Mouse (Mus musculus) small intestine, adult 2 months (tissue): ENCODE results near the gene Por. TPM values are rescaled to one million over a fixed set of nuclear protein-coding genes. Genes with fewer than 3 reads are reported as not detected.
A peak's percentile ranks its signal among the peaks of the same experiment; 100 is the strongest.

ENCODE experiments used
- H3K27ac ChIP-seq: fragments of 200-500 bp; 2 replicates; pipeline ENCODE4 v1.5.1; 2012; ENCODE audit warnings: low read depth, low read length, control low read depth, inconsistent platforms; ENCODE audit not compliant: insufficient read depth
- H3K27me3 ChIP-seq: fragments of 200-500 bp; 2 replicates; pipeline ENCODE4 v1.6.1; 2012; ENCODE audit warnings: mild to moderate bottlenecking, moderate library complexity, low read length, inconsistent platforms; ENCODE audit not compliant: control insufficient read depth, insufficient read depth
- H3K36me3 ChIP-seq: fragments of 200-500 bp; 2 replicates; pipeline ENCODE4 v1.6.1; 2012; ENCODE audit warnings: mild to moderate bottlenecking, low read length, control low read depth, inconsistent platforms; ENCODE audit not compliant: control insufficient read depth, insufficient read depth
- H3K4me1 ChIP-seq: fragments of 200-500 bp; 2 replicates; pipeline ENCODE4 v1.6.1; 2012; ENCODE audit warnings: low read length, inconsistent platforms, mixed read lengths; ENCODE audit not compliant: control insufficient read depth, insufficient read depth, insufficient read length
- H3K4me3 ChIP-seq: fragments of 200-500 bp; 2 replicates; pipeline ENCODE4 v1.5.1; 2012; ENCODE audit warnings: low read depth, mild to moderate bottlenecking, control low read depth, inconsistent platforms, low read length, moderate library complexity
- CTCF ChIP-seq: fragments of 200-500 bp; IDR thresholded peaks from 2 replicates; pipeline ENCODE4 v1.5.1; 2012; ENCODE audit warnings: low read depth, mild to moderate bottlenecking, control low read depth, inconsistent platforms, low read length, moderate library complexity, mixed read lengths; ENCODE audit not compliant: insufficient replicate concordance, insufficient read length; ENCODE audit errors: extremely low read depth
- POLR2A ChIP-seq: fragments of 200-500 bp; IDR thresholded peaks from 2 replicates; pipeline ENCODE4 v1.6.1; 2012; ENCODE audit warnings: low read depth, mild to moderate bottlenecking, control low read depth, inconsistent platforms, low read length, moderate library complexity
- WGBS: fragments of 180-500 bp; shearing (Covaris S2); methylation state at CpG from one replicate; pipeline ENCODE4 v1.1.7; 2018; 5-methylcytosine and 5-hydroxymethylcytosine counted together
- polyA plus RNA-seq: library from polyadenylated mRNA; depleted of rRNA; stranded (reverse); fragments of >200 nt; gene quantifications from 2 replicates; pipeline ENCODE4 v1.2.3, GENCODE M21; 2012

The Por gene
- polyA plus RNA-seq, 1 experiment: 192 TPM

DNA sequence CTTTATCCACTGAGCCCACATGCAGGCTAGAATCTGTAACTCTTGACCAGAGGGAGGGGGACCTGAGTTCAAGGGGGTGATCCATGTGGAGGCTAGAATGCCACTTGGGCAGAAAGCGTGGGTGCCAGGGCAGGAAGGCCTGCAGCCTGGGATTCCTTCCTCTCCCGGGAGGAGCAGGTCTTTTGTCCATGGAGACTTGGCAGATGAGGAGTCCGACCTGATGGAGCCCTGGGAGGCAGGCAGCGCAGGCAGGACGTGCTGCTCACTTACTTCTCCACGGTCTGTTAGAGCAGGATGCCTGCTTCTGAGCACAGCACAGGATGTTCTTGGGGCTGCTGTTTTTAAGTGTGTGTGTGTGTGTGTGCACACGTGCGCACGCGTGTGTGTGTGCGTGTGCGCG, 37.2 kb downstream of the Por start:
- Histone ChIP-seq H3K4me1 (peaks cover 15% of the 10 kb centered on the region), H3K4me3 (no peak overlapping the region), H3K27me3 (no peaks in the 10 kb centered on the region), H3K27ac (no peak overlapping the region), H3K36me3 (peaks cover 3% of the 10 kb centered on the region)
- WGBS: 95% methylated on average over 13 of the region's 13 CpGs
- TF ChIP-seq CTCF: no peak
- no peak for TF ChIP-seq POLR2A

DNA sequence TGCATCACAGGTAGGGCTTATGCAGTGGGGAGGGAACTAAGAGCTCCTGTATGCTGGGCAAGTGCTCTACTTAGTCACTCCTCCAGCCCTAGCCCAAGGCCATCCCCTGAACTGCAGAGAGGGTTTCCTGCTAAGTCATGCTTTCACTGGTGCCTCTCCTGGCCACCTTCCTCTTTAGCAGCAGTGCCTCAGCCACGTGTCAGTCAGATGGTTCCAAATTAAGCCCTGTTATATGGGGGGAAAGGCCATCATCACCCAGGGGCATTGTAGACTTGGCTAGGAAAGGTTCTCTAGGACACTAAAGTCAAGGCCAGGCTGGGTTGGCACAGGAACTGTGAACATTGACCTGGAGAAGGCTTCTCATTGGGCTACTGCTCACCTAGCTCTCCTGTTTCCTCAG, 38.0 kb downstream of the Por start:
- H3K27ac ChIP-seq: no peak overlapping the region
- peaks cover 2% of the 10 kb centered on the region for H3K36me3 ChIP-seq
- H3K4me1 ChIP-seq: peaks cover 14% of the 10 kb centered on the region
- no peak overlapping the region for H3K4me3 ChIP-seq
- no peak for TF ChIP-seq CTCF
- WGBS: 50% methylated on average over 1 of the region's 1 CpGs
- no peaks in the 10 kb centered on the region for H3K27me3 ChIP-seq

DNA sequence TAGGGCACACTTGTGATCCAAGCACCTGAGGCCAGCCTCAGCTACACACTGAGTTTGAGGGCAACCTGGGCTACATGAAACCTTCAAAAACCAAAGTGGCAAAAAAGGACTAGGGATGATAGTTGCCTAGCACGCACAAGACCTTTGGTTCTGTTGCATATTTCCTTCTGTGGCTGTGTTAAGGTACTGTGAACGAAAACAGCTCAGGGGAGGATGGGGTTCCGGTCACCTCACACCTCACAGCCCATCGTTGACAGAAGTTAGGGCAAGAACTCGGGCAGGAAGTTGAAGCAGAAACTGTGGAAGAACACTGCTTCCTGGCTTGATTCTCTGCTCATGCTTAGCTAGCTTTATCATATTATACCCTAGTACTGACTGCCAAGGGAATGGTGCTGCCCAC, 39.9 kb downstream of the Por start:
- TF ChIP-seq POLR2A: no peak
- no peak for TF ChIP-seq CTCF

DNA sequence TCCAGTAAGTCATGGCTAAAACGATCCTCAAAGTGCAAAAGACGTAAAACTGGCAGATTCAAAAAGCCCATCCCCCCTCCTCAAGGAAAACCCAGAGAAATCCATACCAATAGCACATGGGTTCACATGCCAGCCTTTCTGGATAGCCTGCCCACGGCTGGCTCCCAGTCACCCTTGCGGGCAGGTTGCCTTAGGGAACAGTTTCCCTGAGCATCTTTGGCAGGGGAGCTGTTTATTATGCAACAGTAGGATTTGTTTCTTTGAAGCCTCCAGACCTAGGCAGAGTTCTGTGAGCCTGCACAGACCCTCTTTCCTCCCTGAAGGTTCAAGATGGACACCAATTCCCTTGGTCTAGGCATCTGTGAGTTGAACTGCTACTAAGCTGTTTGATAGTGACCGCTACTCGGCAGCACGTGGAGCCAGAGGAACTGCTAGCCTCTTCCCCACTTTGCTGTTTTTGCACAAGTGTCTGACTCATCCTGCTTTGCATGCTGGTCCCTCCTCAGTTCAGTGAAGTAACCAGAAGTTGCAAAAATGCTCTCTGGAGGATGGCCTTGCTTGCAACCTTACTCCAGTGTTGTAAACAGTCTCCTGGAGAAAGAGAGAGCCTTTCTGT, 40.9 kb downstream of the Por start:
- H3K27ac ChIP-seq: peak overlapping the region; percentile 20; the same call in 1 of the 2 replicates
- H3K4me1 ChIP-seq: peaks cover 20% of the 10 kb centered on the region
- TF ChIP-seq CTCF (no peak), POLR2A (no peak)
- peaks cover 2% of the 10 kb centered on the region for H3K36me3 ChIP-seq
- no peaks in the 10 kb centered on the region for H3K27me3 ChIP-seq
- H3K4me3 ChIP-seq: no peak overlapping the region
- 73% methylated on average over 7 of the region's 7 CpGs for WGBS

More for the DNA sequence above, 39.9 kb downstream of the Por start:
- Histone ChIP-seq H3K27me3 (no peaks in the 10 kb centered on the region), H3K4me1 (peaks cover 20% of the 10 kb centered on the region), H3K27ac (no peak overlapping the region), H3K4me3 (no peak overlapping the region), H3K36me3 (peaks cover 2% of the 10 kb centered on the region)
- WGBS: 88% methylated on average over 5 of the region's 5 CpGs

DNA sequence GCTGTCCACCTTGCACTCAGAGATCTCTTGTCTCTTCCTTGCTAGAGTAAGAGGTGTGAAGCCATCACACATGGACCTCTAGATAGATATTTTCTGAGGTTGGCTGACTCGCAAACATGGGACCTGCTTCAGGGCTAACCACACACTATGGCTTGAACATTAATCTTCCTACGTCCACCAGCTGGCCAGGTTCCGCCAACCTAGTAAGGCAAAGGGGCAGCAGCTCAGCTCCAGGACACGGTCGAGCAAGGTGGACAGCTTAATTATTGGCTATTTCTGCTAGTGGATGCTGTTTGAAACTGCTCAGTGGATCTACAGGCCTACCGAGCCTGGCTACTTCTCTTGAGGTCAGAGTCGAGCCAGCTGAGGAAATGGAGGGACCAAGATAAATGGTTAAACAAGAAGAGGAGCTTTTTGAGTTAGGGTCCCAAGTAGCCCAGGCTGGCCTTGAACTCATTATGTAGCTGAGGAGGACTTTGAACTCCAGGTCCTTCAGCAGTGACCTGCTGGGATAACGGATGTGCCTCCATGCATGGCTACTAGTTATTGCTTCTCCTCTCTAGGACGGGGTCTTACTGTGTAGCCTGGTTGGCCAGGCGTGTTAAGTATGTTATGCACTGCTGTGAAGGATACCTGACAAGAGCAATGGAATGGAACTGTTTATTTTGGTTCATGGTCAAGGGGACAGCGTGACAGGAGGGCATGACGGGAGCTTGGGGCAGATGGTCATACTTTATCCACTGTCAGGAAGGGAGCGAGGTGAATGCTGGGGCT, 41.9 kb downstream of the Por start:
- Histone ChIP-seq H3K27me3 (no peaks in the 10 kb centered on the region), H3K27ac (no peak overlapping the region), H3K4me3 (no peak overlapping the region), H3K36me3 (peaks cover 11% of the 10 kb centered on the region), H3K4me1 (peaks cover 20% of the 10 kb centered on the region)
- no peak for TF ChIP-seq CTCF
- TF ChIP-seq POLR2A: no peak
- 89% methylated on average over 13 of the region's 13 CpGs for WGBS

DNA sequence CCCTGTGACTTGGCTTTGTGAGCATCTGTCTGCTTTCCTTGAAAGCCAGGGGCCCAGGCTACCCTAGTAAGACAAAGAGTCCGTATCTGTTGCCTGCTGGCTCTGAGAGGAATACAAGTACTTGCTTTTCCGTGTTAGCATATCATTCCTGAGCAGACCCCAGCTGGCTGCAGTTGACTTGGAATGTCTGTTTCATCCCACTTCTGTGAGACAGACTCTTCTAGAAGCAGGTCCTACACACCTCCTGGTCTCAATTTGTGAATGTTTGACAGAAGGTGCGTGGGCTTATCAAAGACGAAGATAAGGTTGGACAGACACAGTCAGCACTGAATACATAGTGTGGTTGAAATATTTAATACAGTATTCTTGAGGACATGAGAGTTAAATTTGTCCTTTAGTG, 43.0 kb downstream of the Por start:
- TF ChIP-seq CTCF (no peak), POLR2A (no peak)
- peaks cover 17% of the 10 kb centered on the region for H3K36me3 ChIP-seq
- H3K4me3 ChIP-seq: no peak overlapping the region
- H3K27ac ChIP-seq: no peak overlapping the region
- 59% methylated on average over 4 of the region's 4 CpGs for WGBS
- no peaks in the 10 kb centered on the region for H3K27me3 ChIP-seq
- peaks cover 14% of the 10 kb centered on the region for H3K4me1 ChIP-seq

DNA sequence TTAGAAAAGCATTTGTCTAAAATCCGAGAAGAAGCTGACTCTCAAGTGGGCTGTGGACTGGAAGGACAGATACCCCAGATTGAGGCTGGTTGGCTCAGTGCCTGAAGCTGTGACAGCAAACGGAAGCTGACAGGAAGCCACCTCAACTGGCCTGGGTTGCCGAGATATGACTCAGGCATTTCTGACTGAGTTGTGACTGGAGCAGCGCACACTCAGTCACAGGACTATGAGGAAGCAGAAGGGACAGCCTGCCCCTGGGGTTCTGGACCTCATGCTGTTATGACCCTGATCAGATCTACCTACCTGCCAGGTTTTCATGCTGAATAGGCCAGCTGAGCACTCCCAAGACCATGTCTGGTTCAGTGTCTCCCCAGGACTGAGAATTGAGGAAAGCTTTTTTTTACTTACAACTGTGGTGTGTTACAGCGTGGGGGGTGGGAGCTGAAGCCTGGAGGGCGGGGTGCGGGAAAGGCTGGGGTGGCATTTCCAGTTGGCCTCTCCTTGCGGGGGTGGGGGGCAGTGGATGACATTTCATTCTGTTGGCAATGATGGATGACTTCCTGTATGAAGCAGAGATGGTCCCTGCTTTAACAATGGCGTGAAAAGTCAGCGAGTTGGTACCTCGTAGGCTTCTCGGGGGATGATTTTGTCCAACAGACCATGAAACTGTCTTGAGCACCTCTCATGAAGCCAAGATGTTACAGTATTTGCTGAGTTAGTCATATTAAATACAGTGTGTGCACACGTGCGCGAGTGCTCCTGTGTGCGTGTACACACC, 43.8 kb downstream of the Por start:
- Histone ChIP-seq H3K27me3 (no peaks in the 10 kb centered on the region), H3K27ac (no peak overlapping the region), H3K36me3 (peaks cover 23% of the 10 kb centered on the region), H3K4me1 (peaks cover 10% of the 10 kb centered on the region), H3K4me3 (no peak overlapping the region)
- WGBS: 63% methylated on average over 16 of the region's 16 CpGs
- TF ChIP-seq CTCF (no peak), POLR2A (no peak)
